Mouse (Mus musculus) embryonic stem cell, embryonic (primary cell): ENCODE data around the gene Foxp1.

Experiments used
- CTCF ChIA-PET, 4 experiments: fragments of 300-600 bp in 2 of 4; fragments of 350-600 bp in 2 of 4; sonication (Branson Sonifier 250); formaldehyde crosslinking; loops; one replicate each; lab custom pipeline; 2022; ENCODE audit warnings: inconsistent platforms in 2 of 4; lab: Charles Lee
- POLR2A ChIA-PET, 4 experiments: fragments of 300-600 bp in 2 of 4; fragments of 350-600 bp in 2 of 4; sonication (Branson Sonifier 250); formaldehyde crosslinking; loops; one replicate each; lab custom pipeline; 2022; ENCODE audit warnings: antibody characterized with exemption in 4 of 4, inconsistent platforms in 1 of 4; lab: Charles Lee

Foxp1 gene

DNA sequence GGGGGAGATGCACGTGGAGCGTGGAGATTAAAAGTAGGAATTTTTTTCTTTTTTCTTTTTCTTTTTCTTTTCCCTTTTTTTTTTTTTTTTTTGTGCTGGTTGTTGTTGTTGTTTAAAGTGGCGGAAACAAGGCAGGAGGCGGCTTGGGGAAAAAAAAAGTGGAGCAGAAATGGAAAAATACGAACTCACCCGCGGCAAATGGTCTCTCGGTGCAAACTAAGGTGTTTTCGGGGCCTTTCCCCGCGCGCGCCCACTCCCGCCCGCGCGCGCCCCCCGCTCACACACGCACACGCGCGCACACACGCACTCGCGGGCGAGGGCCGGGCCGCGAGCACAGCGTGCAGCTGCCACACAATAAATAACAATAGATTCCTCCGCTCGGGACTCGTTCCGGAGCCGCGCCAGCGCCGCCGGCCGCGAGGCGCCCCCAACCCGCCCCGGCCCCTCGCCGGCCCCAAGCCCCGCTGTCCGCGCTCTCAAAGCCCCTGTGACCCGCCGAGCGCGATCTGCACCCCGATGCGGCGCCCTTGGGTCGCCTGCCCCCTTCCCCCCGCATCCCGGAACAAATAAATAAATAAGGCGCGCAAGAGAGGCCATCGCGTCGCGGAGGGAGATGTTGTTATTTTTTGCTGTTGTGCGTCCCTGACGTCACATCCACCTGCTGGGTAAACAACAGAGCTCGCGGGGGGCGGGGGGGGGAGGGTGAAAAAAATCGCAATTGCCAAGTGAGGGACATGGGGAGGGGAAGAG lies at the start of gene Foxp1:
Gene Foxp1 (minus strand): TSS at position 363 of the 750 bp plus-strand sequence.
- POLR2A ChIA-PET = interaction anchor here (0.6 to 1.9 kb wide), 10 partner anchors 13 to 1102 kb away, joined by 3 to 10 read pairs (median 3); no protein-coding TSS in a partner anchor
- CTCF ChIA-PET = interaction anchor here in 2 of 4 experiments (0.5 to 0.7 kb wide), 2 partner anchors 490 to 546 kb away, joined by 3 to 4 read pairs; no protein-coding TSS in a partner anchor

DNA sequence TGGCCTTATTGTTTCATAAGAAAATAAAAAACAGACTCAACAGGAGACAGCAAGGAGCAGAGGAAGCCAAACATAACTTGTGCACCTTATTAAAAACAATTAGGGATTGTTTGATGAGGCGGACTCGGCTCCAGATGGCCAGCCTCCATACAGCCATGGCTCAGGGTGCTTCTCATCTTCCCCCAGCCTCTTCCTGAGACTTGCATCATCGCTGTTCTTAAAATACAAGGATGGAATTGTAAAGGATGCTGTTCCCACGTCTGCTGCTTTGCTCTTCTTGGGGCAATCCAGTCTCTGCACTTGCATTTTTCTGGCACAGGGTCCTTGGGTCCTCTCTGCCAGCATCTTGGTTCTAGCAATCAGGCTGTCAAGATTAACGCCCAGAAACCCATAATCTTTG lies 49.5 kb upstream of the Foxp1 start:
- ChIA-PET POLR2A (interaction anchor here in 1 of 4 experiments (0.6 kb wide), 1 partner anchor 167 kb away, joined by 3 read pairs; no protein-coding TSS in a partner anchor), CTCF (interaction anchor here in 2 of 4 experiments (0.6 to 0.7 kb wide), 2 partner anchors 7 to 232 kb away, joined by 3 read pairs; no protein-coding TSS in a partner anchor)

DNA sequence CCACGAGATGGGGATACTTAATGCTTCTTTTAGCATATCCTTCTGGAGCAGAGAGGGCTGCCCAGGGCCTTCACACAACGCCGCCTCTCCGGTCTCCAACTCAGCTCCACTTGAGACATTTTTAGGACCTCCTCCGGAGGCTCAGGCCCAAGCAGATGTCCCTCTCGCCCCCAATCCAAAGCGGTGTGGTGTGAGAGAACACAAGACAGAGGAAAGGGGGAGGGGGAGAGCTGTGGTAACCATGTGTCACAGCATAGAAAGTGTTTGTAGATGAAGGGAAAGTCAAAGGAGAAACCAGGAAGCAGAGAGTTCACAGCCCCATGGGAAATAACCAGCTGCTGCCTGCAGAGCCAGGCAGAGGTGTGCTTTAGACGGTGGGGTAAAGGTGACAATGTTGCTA lies 44.4 kb upstream of the Foxp1 start:
- ChIA-PET CTCF (no interaction called here), POLR2A (no interaction called here)

DNA sequence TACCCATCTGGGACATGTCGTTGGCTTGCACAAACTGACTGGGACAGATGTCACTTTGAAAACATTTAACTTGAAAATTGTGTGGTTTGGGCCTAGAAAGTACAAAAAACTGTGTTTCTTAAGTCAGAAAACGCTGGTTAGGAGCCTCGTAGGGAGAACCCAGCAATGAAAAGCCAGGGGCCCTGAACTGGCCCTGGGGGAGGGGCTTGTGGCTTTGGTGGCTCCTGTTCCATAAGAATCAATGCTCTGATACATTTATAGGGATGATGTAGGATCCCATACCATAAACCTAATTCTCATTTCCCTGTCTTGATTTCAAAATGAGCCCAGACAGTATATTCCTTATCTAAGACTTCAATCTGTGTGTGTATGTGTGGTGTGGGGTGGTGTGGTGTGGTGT lies 42.2 kb upstream of the Foxp1 start:
- CTCF ChIA-PET = no interaction called here
- POLR2A ChIA-PET = no interaction called here

DNA sequence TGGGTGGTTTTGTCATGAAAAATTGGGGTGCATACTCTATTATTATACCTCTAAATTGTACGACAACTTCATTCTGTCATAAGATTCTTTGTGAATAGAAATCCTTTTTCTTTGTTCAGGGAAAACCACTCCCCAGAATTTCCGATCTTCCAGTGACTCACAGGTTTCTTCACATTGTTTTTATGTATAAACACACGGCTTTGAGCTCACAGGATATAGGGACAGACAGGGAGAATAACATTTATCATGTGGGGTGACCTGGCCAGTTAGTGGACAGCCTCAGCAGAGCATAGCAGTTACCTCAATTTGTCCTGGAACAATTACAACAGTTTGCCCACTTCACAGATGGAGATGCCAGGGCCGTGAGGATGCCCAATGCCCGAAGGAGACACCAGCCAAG lies 34.4 kb upstream of the Foxp1 start:
- POLR2A ChIA-PET = no interaction called here
- CTCF ChIA-PET = interaction anchor here in 1 of 4 experiments (0.6 kb wide), 1 partner anchor 1250 kb away, joined by 3 read pairs; no protein-coding TSS in a partner anchor

DNA sequence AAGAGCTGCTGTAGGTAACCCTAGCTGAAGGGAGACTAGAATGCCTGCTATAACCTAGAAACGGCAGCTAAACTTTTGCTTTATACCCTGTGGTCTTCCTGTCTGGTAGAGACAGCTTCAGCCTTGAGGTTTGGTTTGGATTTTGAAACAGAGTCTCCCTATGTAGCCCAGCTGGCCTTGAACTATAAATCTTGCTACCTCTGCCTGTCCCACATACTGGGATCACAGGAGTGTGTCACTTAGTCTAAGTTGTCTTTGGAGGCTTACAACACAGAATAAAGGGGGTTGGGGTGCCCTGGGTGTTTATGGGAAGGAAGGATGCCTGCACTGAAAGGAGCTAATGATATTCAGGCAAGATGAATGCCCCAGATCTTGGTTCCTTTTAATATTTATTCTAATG lies 30.3 kb upstream of the Foxp1 start:
- POLR2A ChIA-PET = no interaction called here
- CTCF ChIA-PET = no interaction called here

DNA sequence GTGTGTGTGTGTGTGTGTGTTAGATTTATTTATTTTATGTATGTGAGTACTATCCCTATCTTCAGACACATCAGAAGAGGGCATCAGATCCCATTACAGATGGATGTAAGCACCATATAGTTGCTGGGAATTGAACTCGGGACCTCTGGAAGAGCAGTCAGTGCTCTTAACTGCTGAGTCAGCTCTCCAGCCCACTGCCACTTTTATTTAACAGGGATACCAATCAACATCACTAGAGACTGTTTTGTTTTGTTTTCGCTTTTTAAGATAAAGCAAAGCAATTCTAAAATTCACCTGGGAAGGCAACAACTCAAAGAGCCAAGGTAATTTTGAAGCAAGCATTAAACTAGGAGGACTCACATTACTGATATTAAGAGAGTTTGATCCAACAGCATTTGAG lies 23.9 kb upstream of the Foxp1 start:
- ChIA-PET POLR2A (no interaction called here), CTCF (no interaction called here)

DNA sequence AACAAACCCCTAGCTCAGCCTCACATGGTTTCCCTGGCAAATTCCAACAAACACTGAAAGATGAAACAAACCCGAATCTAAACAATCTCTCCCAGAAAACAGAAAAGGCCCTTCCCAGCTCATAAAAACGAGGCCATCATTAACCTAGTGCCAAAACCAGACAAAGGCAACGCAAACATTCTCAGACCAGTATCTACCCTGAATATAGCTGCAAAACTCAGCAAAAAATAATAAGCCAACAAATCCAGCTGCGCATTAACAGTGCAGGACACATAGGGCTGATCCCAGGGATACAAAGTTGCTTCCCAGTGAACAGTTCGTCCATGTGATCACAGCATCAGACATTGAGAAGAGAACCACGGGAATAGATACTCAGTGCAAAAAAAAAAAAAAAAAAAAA lies 22.9 kb upstream of the Foxp1 start:
- POLR2A ChIA-PET = no interaction called here
- CTCF ChIA-PET = no interaction called here

DNA sequence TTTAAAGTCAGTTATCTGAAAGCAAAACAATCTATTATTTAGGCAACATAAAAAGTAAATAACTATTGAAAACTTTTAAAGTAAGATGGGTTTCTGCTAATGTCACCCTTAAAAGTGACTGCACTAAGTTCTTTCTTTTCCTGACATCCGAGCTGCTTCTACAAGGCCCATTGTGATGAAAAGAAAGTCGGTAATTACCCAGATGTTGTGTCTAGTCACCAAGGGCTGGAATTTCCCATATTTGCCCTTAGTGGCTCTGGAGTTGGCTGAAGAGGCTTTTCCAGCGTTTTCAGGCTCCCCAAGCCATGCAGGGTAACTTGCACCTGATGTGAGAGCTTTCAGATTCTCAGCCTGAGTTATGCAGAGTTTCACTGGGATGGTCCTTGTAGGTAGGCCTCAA lies 18.6 kb upstream of the Foxp1 start:
- POLR2A ChIA-PET = interaction anchor here in 3 of 4 experiments (0.6 to 1.9 kb wide), 5 partner anchors 8 to 19 kb away, joined by 3 to 9 read pairs (median 5); no protein-coding TSS in a partner anchor
- CTCF ChIA-PET = interaction anchor here in 1 of 4 experiments (0.6 kb wide), 1 partner anchor 487 kb away, joined by 4 read pairs; no protein-coding TSS in a partner anchor

DNA sequence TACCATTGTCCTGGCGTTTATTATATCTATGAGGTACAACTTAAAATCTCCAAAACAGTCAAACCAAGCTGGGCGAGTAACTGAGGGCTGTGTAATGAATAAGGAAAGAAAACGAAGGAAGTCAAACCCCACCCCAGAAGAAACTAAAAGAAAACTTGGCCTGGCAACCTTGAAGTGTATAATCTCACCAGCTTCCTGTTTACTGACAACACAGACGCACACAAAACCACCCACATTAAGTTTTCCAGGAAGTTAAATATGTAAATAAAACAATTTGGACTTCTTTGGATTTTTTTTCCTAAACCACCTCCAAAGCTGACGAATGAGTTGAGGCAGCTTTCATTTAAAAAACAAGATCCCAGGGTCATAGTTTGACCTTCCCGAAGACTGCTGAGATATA lies 18.1 kb upstream of the Foxp1 start:
- POLR2A ChIA-PET = interaction anchor here in 3 of 4 experiments (0.6 to 1.9 kb wide), 5 partner anchors 9 to 19 kb away, joined by 3 to 9 read pairs (median 5); no protein-coding TSS in a partner anchor
- CTCF ChIA-PET = interaction anchor here in 1 of 4 experiments (0.6 kb wide), 1 partner anchor 488 kb away, joined by 4 read pairs; no protein-coding TSS in a partner anchor

DNA sequence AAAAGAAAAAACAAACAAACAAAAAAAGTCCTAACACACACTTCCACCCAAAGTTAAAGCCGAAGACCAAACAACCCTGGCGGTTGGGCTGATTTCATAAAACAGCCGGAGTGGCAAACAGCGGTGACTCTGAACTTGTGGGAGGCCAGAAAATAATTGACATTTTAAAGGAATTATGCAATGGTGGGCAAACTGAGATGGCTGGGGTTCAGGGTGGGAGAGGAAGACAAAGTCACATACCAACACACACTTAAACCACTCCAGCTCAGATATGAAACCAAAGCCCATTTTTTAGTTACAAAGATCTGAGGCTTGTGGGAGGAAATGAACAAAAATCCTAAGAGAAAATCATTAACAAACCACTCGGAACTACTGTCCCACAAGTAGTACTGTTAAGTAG lies 17.6 kb upstream of the Foxp1 start:
- ChIA-PET CTCF (no interaction called here), POLR2A (interaction anchor here in 1 of 4 experiments (1.3 to 1.9 kb wide), 2 partner anchors 9 to 17 kb away, joined by 5 to 9 read pairs; no protein-coding TSS in a partner anchor)

DNA sequence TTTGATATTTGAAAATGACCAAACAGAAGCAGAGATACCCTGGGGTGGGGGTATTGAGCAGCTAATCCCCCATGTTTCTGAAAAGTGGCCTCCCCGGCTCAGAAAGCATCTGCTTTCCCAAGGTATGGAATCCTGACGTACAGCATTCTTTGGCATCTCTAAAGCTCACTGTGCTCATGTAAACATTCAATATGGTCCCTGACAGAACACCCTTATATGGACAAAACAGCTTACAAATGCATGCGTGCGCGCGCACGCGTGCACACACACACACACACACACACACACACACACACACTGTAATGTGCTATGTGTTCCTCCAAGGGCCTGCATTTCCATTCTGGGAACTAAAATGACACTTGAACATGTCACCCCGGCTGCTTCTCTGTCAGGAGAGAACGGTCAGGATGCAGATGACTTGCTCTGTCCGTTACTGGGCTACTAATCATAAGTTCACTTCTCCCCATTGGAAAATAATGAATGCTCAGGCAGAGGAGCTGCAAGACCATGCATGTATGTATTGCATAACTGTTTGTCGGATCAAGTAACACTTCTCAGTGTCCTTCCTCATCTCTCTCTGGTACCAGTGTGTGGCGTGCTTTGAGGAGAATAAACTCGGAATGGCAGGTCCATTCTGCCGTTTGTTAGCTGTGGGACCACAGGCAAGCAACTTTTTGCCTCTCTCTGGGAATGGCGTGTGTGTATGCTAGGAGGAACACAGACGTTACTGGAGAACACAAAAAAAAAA lies 15.8 kb upstream of the Foxp1 start:
- ChIA-PET CTCF (interaction anchor here in 3 of 4 experiments (0.6 to 1.1 kb wide), 3 partner anchors 13 to 1011 kb away, joined by 3 to 4 read pairs (median 3); no protein-coding TSS in a partner anchor), POLR2A (no interaction called here)

DNA sequence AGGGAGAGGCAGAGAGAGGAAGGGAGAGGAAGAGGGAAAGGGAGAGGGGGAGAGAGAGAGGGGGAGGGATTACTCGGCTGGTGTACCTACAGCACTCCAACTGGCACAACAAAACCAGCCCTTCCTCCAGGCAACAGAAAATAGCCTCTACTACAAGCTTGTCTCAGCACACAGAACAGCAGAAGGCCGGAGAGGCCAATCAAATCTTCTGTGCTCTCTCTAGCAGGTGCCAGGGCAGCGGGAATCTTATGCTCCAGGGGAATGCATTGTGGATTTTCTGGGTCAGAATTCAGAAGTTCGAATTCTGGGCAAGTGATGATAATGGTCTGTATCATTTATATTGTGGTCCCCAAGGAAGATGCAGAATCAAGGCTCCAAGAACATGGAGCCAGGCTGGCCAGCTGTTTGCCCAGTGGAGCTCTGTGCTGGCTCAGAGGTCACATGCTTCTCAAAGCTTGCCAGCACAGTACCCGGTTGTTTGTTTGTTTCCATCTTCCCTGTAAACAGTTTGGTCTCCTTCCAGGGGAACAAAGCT lies 11.8 kb upstream of the Foxp1 start:
- ChIA-PET CTCF (no interaction called here), POLR2A (no interaction called here)

DNA sequence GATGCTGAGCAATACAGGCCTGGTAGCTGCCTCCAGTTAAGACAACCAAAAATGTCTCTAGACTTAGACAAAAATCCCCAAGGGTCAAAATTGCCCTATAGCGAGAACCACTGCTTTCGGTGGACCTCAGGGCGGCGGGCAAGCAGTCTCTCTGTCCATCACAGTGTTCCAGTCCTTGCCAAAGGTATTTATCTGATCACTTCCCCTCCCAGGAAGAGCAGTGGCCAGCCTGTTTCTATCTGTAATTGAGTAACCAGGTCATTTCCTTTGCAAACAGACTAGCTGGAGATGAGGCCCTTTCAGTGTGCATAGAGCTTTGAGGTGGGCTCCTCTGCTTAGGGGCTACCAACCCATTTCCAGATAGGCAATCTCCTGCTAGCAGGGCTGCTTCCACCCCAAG lies 9.9 kb upstream of the Foxp1 start:
- POLR2A ChIA-PET = no interaction called here

DNA sequence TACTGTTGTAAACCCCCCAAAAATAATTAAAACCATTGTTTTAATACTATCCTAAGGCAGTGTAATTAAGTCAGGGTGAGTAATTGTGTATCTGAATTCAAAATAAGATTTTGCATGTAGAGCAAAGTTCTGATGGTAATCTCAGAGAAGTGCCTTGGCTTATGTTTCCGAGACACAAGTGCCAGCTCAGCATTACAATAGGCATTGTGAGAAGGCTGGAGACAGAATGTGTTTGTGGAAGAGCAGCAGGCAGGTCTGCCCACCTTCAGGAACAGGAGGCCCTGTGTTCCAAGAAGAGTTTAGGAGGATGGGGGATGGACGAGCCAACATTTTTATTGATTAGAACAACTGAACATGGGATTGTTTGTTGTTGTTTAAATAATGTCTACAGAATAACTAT lies 6.5 kb upstream of the Foxp1 start:
- ChIA-PET CTCF (interaction anchor here in 1 of 4 experiments (0.6 kb wide), 1 partner anchor 206 kb away, joined by 4 read pairs; no protein-coding TSS in a partner anchor), POLR2A (interaction anchor here in 2 of 4 experiments (0.6 to 0.7 kb wide), 4 partner anchors 12 to 586 kb away, joined by 6 to 9 read pairs (median 6); no protein-coding TSS in a partner anchor)

More for the DNA sequence above, 9.9 kb upstream of the Foxp1 start:
- CTCF ChIA-PET = no interaction called here

DNA sequence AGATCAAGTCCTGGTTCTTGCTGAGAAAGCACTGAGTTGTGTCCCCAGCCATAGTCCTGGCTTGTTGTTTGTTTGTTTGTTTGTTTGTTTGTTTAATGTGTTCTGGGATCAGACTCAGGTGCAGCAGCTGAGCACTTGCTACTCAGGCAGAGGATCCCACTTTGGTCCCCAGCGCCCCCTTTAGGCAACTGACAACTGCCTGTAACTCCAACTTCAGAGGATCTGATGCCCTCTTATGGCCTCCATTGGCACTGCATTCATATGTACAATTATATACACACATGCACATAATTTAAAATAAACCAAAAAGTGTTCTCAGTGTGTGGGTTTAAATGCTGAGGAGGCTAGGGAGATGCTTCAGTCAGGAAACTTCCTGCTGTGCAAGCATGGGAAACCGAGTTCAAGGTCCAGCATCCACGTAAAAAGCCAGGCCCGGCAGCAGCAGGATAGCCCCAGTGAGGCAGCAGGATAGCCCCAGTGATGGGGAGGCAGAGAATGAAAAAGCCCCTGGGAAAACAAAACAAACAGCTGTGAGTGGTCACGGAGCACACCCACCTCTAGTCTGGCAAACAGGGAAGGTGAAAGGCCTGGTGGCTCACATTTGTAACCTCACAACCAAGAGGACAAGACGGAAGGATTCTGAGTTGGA lies 5.1 kb upstream of the Foxp1 start:
- CTCF ChIA-PET = interaction anchor here in 1 of 4 experiments (0.6 kb wide), 1 partner anchor 114 kb away, joined by 3 read pairs; no protein-coding TSS in a partner anchor
- POLR2A ChIA-PET = interaction anchor here in 1 of 4 experiments (0.6 kb wide), 1 partner anchor 51 kb away, joined by 3 read pairs; no protein-coding TSS in a partner anchor

DNA sequence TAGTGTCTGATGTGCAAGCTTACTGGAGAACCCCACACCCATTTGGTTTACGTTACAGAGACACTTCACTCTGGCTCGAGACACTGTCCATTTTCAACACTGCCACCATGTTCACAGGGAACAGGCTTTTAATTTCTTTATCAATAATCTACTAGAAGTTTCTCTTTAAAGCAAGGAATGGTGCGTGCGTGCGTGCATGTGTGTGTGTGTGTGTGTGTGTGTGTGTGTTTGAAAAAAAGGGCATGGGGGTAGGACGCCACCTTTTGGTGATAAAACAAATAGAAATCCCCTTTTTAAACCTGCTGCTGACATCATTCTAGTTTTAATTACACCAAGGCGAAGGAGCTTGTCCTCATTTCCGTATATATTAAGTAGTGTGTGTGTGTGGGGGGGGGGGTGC lies 2.8 kb upstream of the Foxp1 start:
- ChIA-PET CTCF (interaction anchor here (0.5 to 1.5 kb wide), 12 partner anchors 10 to 1503 kb away, joined by 3 to 11 read pairs (median 3); no protein-coding TSS in a partner anchor), POLR2A (no interaction called here)
